Mouse (Mus musculus): Measurements from ENCODE around the gene Bcr.

The Bcr gene

GRCm38 (mm10) chr10:75129283-75129710, 68.9 kb downstream of the Bcr start:
- DNase-seq (ENCODE audit: low read depth, low spot score): peak; percentile 55

- DNase-seq (ENCODE audit: low read depth, low spot score): no peak
Observed at GRCm38 (mm10) chr10:75130372-75131046, 70.1 kb downstream of the Bcr start.

GRCm38 (mm10) chr10:75131625-75132024, 71.2 kb downstream of the Bcr start:
- DNase-seq (ENCODE audit: low read depth, low spot score): no peak

GRCm38 (mm10) chr10:75134861-75135517, 74.6 kb downstream of the Bcr start:
- DNase-seq (ENCODE audit: low read depth, low spot score): no peak

- no peak for DNase-seq (ENCODE audit: low read depth, low spot score)
Observed at GRCm38 (mm10) chr10:75135518-75136162, 75.2 kb downstream of the Bcr start.

- DNase-seq (ENCODE audit: low read depth, low spot score): peak; percentile 52
Observed at GRCm38 (mm10) chr10:75137148-75137547, 76.8 kb downstream of the Bcr start.

- DNase-seq (ENCODE audit: low read depth, low spot score): no peak
Observed at GRCm38 (mm10) chr10:75145221-75145620, 84.8 kb downstream of the Bcr start.

GRCm38 (mm10) chr10:75146001-75146400, 85.6 kb downstream of the Bcr start:
- peak; percentile 79 for DNase-seq (ENCODE audit: low read depth, low spot score)

- no peak for DNase-seq (ENCODE audit: low read depth, low spot score)
Observed at GRCm38 (mm10) chr10:75146619-75147018, 86.2 kb downstream of the Bcr start.

GRCm38 (mm10) chr10:75148295-75148694, 87.9 kb downstream of the Bcr start:
- no peak for DNase-seq (ENCODE audit: low read depth, low spot score)

- DNase-seq (ENCODE audit: low read depth, low spot score): no peak
Observed at GRCm38 (mm10) chr10:75150361-75150760, 90.0 kb downstream of the Bcr start.

GRCm38 (mm10) chr10:75151311-75151710, 90.9 kb downstream of the Bcr start:
- peak; percentile 77 for DNase-seq (ENCODE audit: low read depth, low spot score)

- DNase-seq (ENCODE audit: low read depth, low spot score): no peak
Observed at GRCm38 (mm10) chr10:75156835-75157234, 96.4 kb downstream of the Bcr start.

GRCm38 (mm10) chr10:75157713-75158112, 97.3 kb downstream of the Bcr start:
- DNase-seq (ENCODE audit: low read depth, low spot score): no peak

GRCm38 (mm10) chr10:75158356-75158755, 98.0 kb downstream of the Bcr start:
- DNase-seq (ENCODE audit: low read depth, low spot score): no peak

- no peak for DNase-seq (ENCODE audit: low read depth, low spot score)
Observed at GRCm38 (mm10) chr10:75160171-75160900, 99.9 kb downstream of the Bcr start.

GRCm38 (mm10) chr10:75165825-75166481, 105.6 kb downstream of the Bcr start:
- DNase-seq (ENCODE audit: low read depth, low spot score): no peak

- DNase-seq (ENCODE audit: low read depth, low spot score): no peak
Observed at GRCm38 (mm10) chr10:75166601-75167000, 106.2 kb downstream of the Bcr start.

- DNase-seq (ENCODE audit: low read depth, low spot score): peak; percentile 27
Observed at GRCm38 (mm10) chr10:75170207-75170850, 109.9 kb downstream of the Bcr start.

GRCm38 (mm10) chr10:75173056-75173455, 112.7 kb downstream of the Bcr start:
- DNase-seq (ENCODE audit: low read depth, low spot score): no peak

- no peak for DNase-seq (ENCODE audit: low read depth, low spot score)
Observed at GRCm38 (mm10) chr10:75173712-75174111, 113.3 kb downstream of the Bcr start.

Measured in CD4-positive helper T cell, adult 2 months (primary cell).